Mouse (Mus musculus) forebrain, embryonic 13.5 days (tissue): ENCODE measurements around the gene Kdelc2. TPM values are rescaled to one million over a fixed set of nuclear protein-coding genes. Genes with fewer than 3 reads are reported as not detected.

Experiments used
- ATAC-seq: fragments of 200-750 bp; cut with Nextera tagmentation; 2 replicates; pipeline ENCODE4 v1.8.0; 2017
- H3K27ac ChIP-seq: fragments of 300-500 bp; sonication (generic); 2 replicates; pipeline ENCODE4 v1.5.1; 2015; ENCODE audit warnings: inconsistent platforms, mild to moderate bottlenecking, moderate library complexity
- H3K27me3 ChIP-seq: fragments of 300-500 bp; sonication (generic); 2 replicates; pipeline ENCODE4 v1.6.1; 2015; ENCODE audit warnings: mild to moderate bottlenecking, inconsistent platforms
- H3K36me3 ChIP-seq: fragments of 300-500 bp; sonication (generic); 2 replicates; pipeline ENCODE4 v1.6.1; 2015; ENCODE audit warnings: mild to moderate bottlenecking, inconsistent platforms; ENCODE audit not compliant: poor library complexity, severe bottlenecking
- H3K4me1 ChIP-seq: fragments of 300-500 bp; sonication (generic); 2 replicates; pipeline ENCODE4 v1.6.1; 2015; ENCODE audit warnings: inconsistent platforms
- H3K4me2 ChIP-seq: fragments of 300-500 bp; sonication (generic); 2 replicates; pipeline ENCODE4 v1.6.1; 2015; ENCODE audit warnings: inconsistent platforms, mild to moderate bottlenecking, moderate library complexity
- H3K4me3 ChIP-seq: fragments of 300-500 bp; sonication (generic); 2 replicates; pipeline ENCODE4 v1.5.1; 2015; ENCODE audit warnings: mild to moderate bottlenecking, inconsistent platforms
- H3K9ac ChIP-seq: fragments of 300-500 bp; sonication (generic); 2 replicates; pipeline ENCODE4 v1.6.1; 2015; ENCODE audit warnings: mild to moderate bottlenecking, inconsistent platforms
- H3K9me3 ChIP-seq: fragments of 300-500 bp; sonication (generic); replicated peaks from 2 replicates; pipeline ENCODE4 v1.6.1; 2016; ENCODE audit warnings: inconsistent platforms
- WGBS: fragments of 180-500 bp; shearing (Covaris S2); methylation state at CpG from one replicate; pipeline ENCODE4 v1.1.7; 2015; 5-methylcytosine and 5-hydroxymethylcytosine counted together
- polyA plus RNA-seq: library from polyadenylated mRNA; unstranded; fragments of >200 nt; fragmentation: Nextera tagmentation; extraction: Ambion mirVana; gene quantifications from 2 replicates; pipeline ENCODE4 v1.2.1, GENCODE M21; 2015

The Kdelc2 gene
- polyA plus RNA-seq, 1 experiment from 2014 or later = 4.3 TPM

- 75% methylated on average over 3 of the region's 3 CpGs for WGBS
- no peak for ATAC-seq
Measured at GRCm38 (mm10) chr9:53389109-53389508, 5.3 kb downstream of the Kdelc2 start.

DNA sequence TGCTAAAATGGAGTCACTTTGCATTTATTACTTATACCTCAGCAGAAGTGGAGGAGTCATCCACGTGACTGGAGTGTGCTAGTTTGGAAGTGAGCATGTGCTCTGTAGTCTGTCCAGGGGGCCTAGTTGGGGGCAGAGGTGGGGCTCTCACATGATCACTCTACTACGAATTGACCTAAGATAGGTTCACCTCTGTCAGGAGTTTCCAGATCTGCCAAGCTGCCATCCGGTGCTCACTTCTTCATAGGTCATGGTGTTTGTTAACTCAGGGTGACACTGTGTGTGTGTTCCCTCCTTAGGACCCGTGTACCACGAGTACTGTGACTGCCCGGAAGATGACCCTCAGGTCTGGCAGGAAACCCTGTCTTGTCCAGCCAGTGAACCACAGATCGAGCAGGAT lies 6.3 kb downstream of the Kdelc2 start:
- ATAC-seq = no peak
- Histone ChIP-seq H3K4me3 (no peak overlapping the region), H3K36me3 (no peaks in the 10 kb centered on the region), H3K4me1 (no peaks in the 10 kb centered on the region; the same call in 1 of the 2 replicates), H3K4me2 (no peak overlapping the region), H3K9me3 (no peaks in the 10 kb centered on the region), H3K27me3 (no peaks in the 10 kb centered on the region), H3K9ac (no peak overlapping the region), H3K27ac (no peak overlapping the region)
- 86% methylated on average over 7 of the region's 7 CpGs for WGBS

More at GRCm38 (mm10) chr9:53389109-53389508, 5.3 kb downstream of the Kdelc2 start:
- Histone ChIP-seq H3K36me3 (no peaks in the 10 kb centered on the region), H3K4me3 (no peak overlapping the region), H3K27ac (no peak overlapping the region), H3K4me1 (peaks cover 8% of the 10 kb centered on the region; the same call in 1 of the 2 replicates), H3K4me2 (no peak overlapping the region), H3K9me3 (no peaks in the 10 kb centered on the region), H3K9ac (no peak overlapping the region), H3K27me3 (no peaks in the 10 kb centered on the region)

GRCm38 (mm10) chr9:53397685-53398387 lies 14.0 kb downstream of the Kdelc2 start:
- no peak overlapping the region for H3K4me3 ChIP-seq
- no peaks in the 10 kb centered on the region for H3K36me3 ChIP-seq
- 82% methylated on average over 13 of the region's 13 CpGs for WGBS
- no peaks in the 10 kb centered on the region for H3K27me3 ChIP-seq
- H3K4me2 ChIP-seq = no peak overlapping the region
- no peak overlapping the region for H3K9ac ChIP-seq
- ATAC-seq = no peak
- peaks cover 8% of the 10 kb centered on the region for H3K4me1 ChIP-seq
- H3K9me3 ChIP-seq = no peaks in the 10 kb centered on the region
- no peak overlapping the region for H3K27ac ChIP-seq

GRCm38 (mm10) chr9:53398388-53398700 lies 14.5 kb downstream of the Kdelc2 start:
- Histone ChIP-seq H3K4me2 (no peak overlapping the region), H3K9ac (no peak overlapping the region), H3K4me3 (no peak overlapping the region), H3K9me3 (no peaks in the 10 kb centered on the region), H3K4me1 (peaks cover 13% of the 10 kb centered on the region), H3K27ac (no peak overlapping the region), H3K36me3 (no peaks in the 10 kb centered on the region), H3K27me3 (no peaks in the 10 kb centered on the region)
- 5% methylated on average over 5 of the region's 5 CpGs for WGBS
- no peak for ATAC-seq

GRCm38 (mm10) chr9:53399537-53399936 lies 15.7 kb downstream of the Kdelc2 start:
- WGBS = 96% methylated on average over 8 of the region's 8 CpGs
- H3K4me2 ChIP-seq = no peak overlapping the region
- no peak overlapping the region for H3K9ac ChIP-seq
- H3K4me3 ChIP-seq = no peak overlapping the region
- peaks cover 13% of the 10 kb centered on the region for H3K4me1 ChIP-seq
- no peaks in the 10 kb centered on the region for H3K36me3 ChIP-seq
- no peaks in the 10 kb centered on the region for H3K9me3 ChIP-seq
- H3K27ac ChIP-seq = no peak overlapping the region
- ATAC-seq = no peak
- H3K27me3 ChIP-seq = no peaks in the 10 kb centered on the region

DNA sequence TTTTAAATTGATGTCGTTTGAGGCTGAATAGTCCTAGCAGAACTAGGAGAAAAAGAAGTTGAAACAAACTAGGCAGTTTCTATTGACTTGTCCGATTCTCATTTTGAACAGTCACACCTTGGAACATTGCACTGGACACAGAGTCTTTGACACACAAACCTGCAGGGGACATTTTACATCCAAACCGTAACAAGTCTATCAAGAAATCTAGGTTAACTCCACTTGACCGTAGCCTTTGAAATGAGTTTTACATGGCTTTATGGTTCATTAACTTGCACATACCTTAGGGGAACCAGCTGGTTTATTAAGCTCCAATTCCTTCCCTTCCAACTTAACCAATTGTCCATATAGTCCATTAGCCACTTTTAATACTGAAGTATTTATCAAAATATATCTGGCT lies 16.9 kb downstream of the Kdelc2 start:
- ATAC-seq = no peak

DNA sequence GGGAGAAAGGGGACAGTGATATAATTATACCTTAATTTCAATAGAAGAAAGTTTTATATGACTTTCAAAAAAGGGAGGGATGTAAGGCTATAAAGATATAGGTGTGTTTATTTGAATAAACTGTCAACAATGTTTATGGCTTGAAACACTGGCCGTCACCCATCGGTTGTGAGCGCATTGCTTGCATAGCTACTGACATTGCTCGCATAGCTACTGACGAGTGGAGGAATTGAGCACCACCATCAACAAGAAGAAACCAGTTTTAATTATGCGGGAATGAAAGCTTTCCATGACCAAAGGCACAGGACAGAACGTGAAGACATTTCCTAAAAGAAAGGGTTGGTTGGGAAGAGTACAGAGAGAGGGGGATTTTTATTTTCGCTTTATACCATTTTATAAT lies 17.3 kb downstream of the Kdelc2 start:
- Histone ChIP-seq H3K27me3 (no peaks in the 10 kb centered on the region), H3K27ac (no peak overlapping the region), H3K4me1 (peaks cover 19% of the 10 kb centered on the region), H3K9me3 (no peaks in the 10 kb centered on the region), H3K9ac (no peak overlapping the region), H3K4me3 (no peak overlapping the region), H3K36me3 (no peaks in the 10 kb centered on the region), H3K4me2 (no peak overlapping the region)
- ATAC-seq = no peak
- 87% methylated on average over 8 of the region's 8 CpGs for WGBS

More for the DNA sequence above, 16.9 kb downstream of the Kdelc2 start:
- Histone ChIP-seq H3K9ac (no peak overlapping the region), H3K27ac (no peak overlapping the region), H3K27me3 (no peaks in the 10 kb centered on the region), H3K4me3 (no peak overlapping the region), H3K36me3 (no peaks in the 10 kb centered on the region), H3K4me1 (peaks cover 19% of the 10 kb centered on the region), H3K4me2 (no peak overlapping the region), H3K9me3 (no peaks in the 10 kb centered on the region)
- 91% methylated on average over 4 of the region's 4 CpGs for WGBS

DNA sequence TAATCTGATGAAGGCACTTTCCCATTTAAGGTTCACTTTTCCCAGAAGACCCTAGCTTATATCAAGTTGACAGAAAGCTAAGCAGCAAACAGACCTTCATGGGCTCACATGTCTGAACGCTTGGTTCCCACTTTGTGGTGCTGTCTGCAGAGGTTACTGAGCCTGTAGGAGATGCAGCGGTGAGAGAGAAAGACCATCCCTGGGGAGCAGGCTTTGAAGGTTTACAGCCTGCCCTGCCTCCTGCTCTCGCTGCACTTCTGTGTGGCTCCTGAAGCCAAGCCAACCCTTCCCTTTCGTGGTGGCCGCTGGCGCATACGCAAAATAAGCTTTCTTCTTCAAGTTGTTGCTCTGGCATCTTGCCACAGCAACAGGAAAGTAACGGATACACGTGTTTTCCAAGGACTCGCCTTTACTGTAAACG lies 18.5 kb downstream of the Kdelc2 start, which contains the start of gene 4930550C14Rik:
TSS of gene 4930550C14Rik (plus strand) at position 35 of the 421 bp plus-strand sequence.
- Histone ChIP-seq H3K4me3 (no peak within 1 kb of the TSS), H3K27me3 (no peaks in the 10 kb centered on the region), H3K27ac (no peak within 1 kb of the TSS), H3K9ac (no peak within 1 kb of the TSS), H3K4me2 (peak within 1 kb of the TSS; percentile 38), H3K4me1 (peaks cover 19% of the 10 kb centered on the region), H3K36me3 (no peaks in the 10 kb centered on the region), H3K9me3 (no peaks in the 10 kb centered on the region)
- WGBS = 21% methylated on average over 11 of the region's 11 CpGs
- no peak for ATAC-seq

GRCm38 (mm10) chr9:53402991-53403390 lies 19.2 kb downstream of the Kdelc2 start:
- no peaks in the 10 kb centered on the region for H3K27me3 ChIP-seq
- WGBS = 51% methylated on average over 8 of the region's 8 CpGs
- ATAC-seq = no peak

DNA sequence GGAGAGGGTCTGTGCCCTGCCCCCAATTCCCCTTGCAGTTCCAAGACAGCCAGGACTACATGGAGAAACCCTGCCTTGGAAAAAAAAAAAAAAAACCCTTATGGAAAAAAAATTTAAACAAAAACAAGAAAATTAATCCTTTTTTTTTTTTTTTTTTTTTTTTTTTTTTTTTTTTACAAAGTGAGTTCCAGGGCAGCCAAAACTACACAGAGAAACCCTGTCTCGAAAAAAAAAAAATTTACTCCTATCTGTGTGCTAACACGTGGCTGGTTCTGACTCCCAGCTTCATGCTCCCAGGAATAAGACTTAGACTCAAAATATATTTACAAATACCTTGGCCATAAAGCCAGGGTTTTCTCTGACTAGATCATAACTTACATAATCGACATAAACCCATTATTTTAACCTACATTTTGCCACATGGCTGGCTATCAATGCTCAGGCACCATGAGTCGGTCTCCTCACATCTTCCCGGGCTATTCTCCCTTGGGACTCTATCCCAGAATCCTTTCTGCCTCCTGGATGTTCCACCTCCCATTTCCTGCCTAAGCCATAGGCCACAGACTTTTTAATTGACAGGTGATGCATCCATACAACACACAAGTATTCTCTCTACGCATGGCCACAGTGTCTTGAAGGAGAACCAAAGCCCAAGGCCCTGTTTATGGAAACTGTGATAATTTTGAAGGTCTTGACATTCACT lies 20.4 kb downstream of the Kdelc2 start:
- no peak overlapping the region for H3K27ac ChIP-seq
- H3K4me3 ChIP-seq = no peak overlapping the region
- no peaks in the 10 kb centered on the region for H3K27me3 ChIP-seq
- no peaks in the 10 kb centered on the region for H3K9me3 ChIP-seq
- H3K4me2 ChIP-seq = no peak overlapping the region
- ATAC-seq = peak; percentile 36; the same call in 1 of the 2 replicates
- WGBS = 88% methylated on average over 6 of the region's 6 CpGs
- H3K4me1 ChIP-seq = peaks cover 19% of the 10 kb centered on the region
- H3K9ac ChIP-seq = no peak overlapping the region
- no peaks in the 10 kb centered on the region for H3K36me3 ChIP-seq

More at GRCm38 (mm10) chr9:53402991-53403390, 19.2 kb downstream of the Kdelc2 start:
- no peaks in the 10 kb centered on the region for H3K36me3 ChIP-seq
- no peak overlapping the region for H3K9ac ChIP-seq
- no peak overlapping the region for H3K27ac ChIP-seq
- H3K4me3 ChIP-seq = no peak overlapping the region
- H3K4me2 ChIP-seq = peak overlapping the region; percentile 38
- H3K9me3 ChIP-seq = no peaks in the 10 kb centered on the region
- peaks cover 19% of the 10 kb centered on the region for H3K4me1 ChIP-seq

GRCm38 (mm10) chr9:53404753-53405722 lies 21.2 kb downstream of the Kdelc2 start:
- ATAC-seq = peak; percentile 94
- H3K36me3 ChIP-seq = no peaks in the 10 kb centered on the region
- H3K27me3 ChIP-seq = no peaks in the 10 kb centered on the region
- 29% methylated on average over 21 of the region's 21 CpGs for WGBS
- peak overlapping the region; percentile 53 for H3K4me2 ChIP-seq
- peak overlapping the region; percentile 52 for H3K27ac ChIP-seq
- no peaks in the 10 kb centered on the region for H3K9me3 ChIP-seq
- H3K4me3 ChIP-seq = peak overlapping the region; percentile 32
- peak overlapping the region; percentile 54 for H3K9ac ChIP-seq
- peaks cover 19% of the 10 kb centered on the region for H3K4me1 ChIP-seq
